Comparison of ENCODE assay signal across 15 mouse cellular contexts in the genomic region with DNA sequence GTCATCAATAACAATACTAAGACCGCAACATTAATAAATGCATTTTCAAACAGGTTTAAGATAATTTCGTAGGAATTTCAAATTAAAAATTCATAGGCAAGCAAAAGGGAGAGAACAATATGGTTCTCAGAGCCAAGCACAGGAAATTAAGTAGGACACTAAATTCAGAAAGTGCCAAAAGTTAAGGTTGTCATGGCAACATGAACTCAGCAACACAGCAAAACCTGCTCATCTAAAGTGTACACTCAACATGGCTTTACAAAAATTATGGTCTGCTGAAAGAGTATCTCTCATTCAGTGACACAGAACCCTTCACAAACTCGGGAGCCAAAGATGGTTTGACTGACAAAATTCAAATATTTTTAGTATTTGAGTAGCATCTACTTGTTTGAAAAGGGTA.
"Had no signal": no experiment of that assay in that cellular context is flagged by ENCODE, and none has a peak within 500 bp of the region (broad histone marks: within the 10 kb centered on the region; RNA-seq: fewer than 3 reads in every experiment).

No protein-coding gene starts in this region.

- H3K27me3 ChIP-seq: liver, embryonic 13.5 days; lung, embryonic 15.5 days; stomach, embryonic 15.5 days had no signal

- H3K27ac ChIP-seq: limb, embryonic 12.5 days; liver, embryonic 13.5 days; lung, embryonic 15.5 days; macrophage; stomach, embryonic 15.5 days had no signal

- ATAC-seq: intestine, embryonic 16.5 days; liver, postnatal 0 days had no signal

- H3K4me2 ChIP-seq: liver, embryonic 13.5 days; lung, embryonic 15.5 days; midbrain, embryonic 11.5 days; stomach, embryonic 15.5 days had no signal

- H3K36me3 ChIP-seq: limb, embryonic 12.5 days; liver, embryonic 13.5 days; lung, embryonic 15.5 days; stomach, embryonic 15.5 days had no signal

- DNase-seq: kidney, adult 2 months; kidney, postnatal 25 days; liver; liver, embryonic 13.5 days; liver, postnatal 0 days; lung, postnatal 14 days; right cerebral cortex, postnatal 14 days; thymus, postnatal 4 days had no signal

- H3K4me1 ChIP-seq: liver, embryonic 13.5 days; lung, embryonic 15.5 days; megakaryocyte, embryonic 14.5 days; stomach, embryonic 15.5 days had no signal

- H3K4me3 ChIP-seq: limb, embryonic 12.5 days; liver, embryonic 13.5 days; lung, embryonic 15.5 days; megakaryocyte, embryonic 14.5 days; stomach, embryonic 15.5 days had no signal

- H3K9ac ChIP-seq: limb, embryonic 12.5 days; liver, embryonic 13.5 days; liver, postnatal 0 days; lung, embryonic 15.5 days; stomach, embryonic 15.5 days had no signal

- H3K9me3 ChIP-seq: limb, embryonic 12.5 days; liver, embryonic 13.5 days; lung, embryonic 15.5 days; megakaryocyte, embryonic 14.5 days; stomach, embryonic 15.5 days had no signal
